Mouse (Mus musculus) spleen, postnatal 14 days (tissue): ENCODE data around the gene Gm10401.
A peak's percentile ranks its signal among the peaks of the same experiment; 100 is the strongest.
"Not testable (repeated sequence)": the region's sequence is repeated elsewhere in the genome, so short reads cannot be mapped to it uniquely, and the experiment has no call there.

ENCODE experiments used
- DNase-seq, 2 experiments: peaks; one replicate each; pipeline ENCODE4 v3.0.0; 2021 to 2022; ENCODE audit warnings: low spot score in 2 of 2

The Gm10401 gene

DNA sequence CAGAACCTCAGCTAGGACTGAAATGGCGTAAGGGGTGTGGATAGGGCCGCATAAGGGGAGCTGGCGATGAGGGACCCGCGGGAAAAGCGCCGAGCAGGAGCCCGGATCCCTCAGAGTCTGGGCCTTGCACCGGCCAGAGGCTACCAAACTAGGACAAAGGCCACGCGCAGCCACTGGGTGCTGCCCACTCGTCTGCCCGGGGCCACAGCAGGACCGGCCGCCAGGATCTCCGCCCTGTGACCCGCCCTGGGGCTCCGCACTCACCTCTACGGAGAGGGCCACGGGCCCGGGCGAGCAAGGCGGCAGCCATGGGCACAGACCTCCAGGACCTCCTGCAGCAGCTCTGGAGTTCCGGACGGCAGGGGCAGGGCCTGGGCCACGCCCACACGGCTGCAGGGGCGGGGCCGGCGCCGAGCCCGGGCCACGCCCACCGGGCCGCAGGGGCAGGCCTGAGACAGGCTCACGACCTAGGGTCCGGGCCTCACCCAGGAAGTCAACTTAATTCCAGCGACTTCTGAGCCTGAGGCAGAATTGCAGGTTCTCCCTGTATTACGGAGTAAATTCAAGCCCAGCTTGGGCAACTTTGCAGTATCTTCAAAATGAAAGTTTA, 21.0 kb upstream of the Gm10401 start, which contains the start of gene Acads:
Gene Acads, minus strand, starts transcription at position 386 of the 610 bp plus-strand sequence.
- peak; percentile 79 to 85 for DNase-seq

DNA sequence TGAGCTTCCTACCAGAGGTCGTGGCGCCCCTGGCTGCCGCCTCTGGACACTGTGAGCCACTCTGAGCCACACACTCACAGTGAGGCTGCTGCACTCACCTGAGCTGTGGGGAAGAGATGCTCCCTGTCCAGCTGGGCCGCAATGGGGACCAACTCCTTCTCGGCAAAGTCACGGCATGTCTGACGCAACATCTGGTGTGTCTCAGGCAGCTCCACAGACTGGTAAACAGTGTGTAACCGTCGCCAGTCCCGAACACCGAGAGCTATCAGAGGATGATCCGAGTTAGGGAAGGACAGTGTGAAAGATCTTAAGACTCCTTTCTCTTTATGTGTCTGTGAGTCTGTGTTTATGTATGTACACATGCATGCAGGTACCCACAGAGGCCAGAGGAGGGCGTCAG, 19.4 kb upstream of the Gm10401 start:
- no peak for DNase-seq

DNA sequence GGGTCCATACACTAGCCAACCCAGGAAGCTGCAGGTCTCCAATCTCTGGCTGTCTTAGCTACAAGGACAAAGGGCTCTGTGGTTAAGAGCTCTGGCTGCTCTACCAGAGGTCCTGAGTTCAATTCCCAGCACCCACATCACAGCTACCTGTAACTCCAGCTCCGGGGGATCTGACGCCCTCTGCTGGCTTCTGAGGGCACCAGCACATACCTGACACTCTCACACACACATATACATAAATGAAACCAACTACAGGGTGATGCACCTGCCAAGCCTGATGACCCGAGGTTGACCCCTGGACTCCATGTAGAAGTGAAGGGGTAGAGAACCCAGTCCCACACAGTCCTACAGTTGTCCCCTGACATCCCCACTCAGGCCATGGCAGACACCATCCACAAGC, 18.3 kb upstream of the Gm10401 start:
- no peak for DNase-seq

DNA sequence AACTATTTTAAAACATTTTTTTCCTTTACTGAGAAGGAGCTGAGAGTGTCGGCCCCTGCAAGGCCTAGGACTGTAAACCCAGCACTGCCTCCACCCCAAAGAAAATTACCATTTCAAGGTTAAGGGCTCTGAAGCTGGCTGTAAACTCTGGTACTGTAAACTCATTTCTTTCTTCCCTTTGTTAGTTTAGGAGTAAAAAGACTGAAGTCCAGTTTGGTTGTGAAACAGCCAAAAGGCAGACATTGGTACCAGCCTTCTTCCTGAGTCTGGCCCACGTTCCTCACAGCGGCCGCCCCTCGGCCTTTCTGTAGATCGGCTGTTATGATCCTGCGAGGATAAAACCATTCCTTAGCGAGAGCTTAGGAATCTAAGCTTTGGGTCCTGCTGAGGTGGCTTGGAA, 16.4 kb upstream of the Gm10401 start:
- DNase-seq, result no peak

DNA sequence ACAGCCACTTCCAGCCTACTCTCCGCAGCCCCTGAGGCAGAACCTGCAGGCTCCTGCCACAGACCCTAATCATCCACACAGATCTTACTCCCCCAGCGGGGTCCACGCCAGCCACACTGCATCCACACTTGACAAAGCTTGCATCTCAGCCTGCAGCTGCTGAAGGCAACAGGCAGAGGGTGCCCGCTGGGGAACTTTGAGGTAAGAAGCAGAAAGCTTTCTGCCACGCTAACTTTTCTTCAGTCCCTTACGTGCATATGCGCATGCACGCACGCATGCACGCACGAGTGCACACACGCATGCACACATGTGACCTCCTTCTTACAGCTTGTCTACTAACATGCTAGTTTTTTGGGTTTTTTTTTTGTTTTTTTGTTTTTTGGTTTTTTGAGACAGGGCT, 15.1 kb upstream of the Gm10401 start:
- DNase-seq, result no peak

DNA sequence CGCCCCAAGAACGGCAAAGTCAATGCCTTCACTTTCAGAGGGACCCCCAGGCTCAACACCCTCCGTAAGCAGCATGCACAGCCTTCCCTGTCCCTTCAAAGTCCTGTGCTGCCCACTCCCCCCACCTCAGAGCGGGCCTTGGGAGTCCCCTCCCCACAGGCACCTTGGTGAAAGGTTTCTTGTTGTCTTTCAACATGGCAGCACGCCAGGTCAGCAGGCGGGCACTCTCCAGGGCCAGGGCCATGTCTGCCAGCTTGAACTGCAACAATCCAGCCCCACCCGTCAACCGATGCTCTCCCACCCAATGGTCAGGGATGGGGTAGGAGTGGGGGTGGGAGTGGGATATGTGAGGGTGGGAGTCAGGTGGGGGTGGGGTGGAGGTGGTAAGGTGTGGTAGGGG, 13.1 kb upstream of the Gm10401 start:
- DNase-seq, result no peak

DNA sequence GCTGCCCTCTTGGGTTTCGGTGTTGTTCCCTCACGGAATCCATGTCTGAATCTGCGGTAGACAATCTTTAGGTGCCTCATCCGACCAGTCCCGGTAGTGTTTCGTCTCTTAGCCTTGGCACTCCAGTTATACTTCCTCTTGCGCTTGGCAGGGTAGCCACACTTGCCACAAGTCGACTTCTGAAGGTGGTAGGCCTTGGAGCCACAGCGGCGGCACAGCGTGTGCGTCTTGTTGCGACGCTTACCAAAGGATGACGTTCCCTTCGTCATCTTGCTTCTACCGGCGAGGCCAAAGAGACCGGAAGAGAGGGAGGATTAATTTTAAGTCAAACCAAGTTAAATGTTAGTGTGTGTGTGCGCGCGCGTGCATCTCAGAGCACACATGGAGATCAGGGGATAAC, 5.2 kb upstream of the Gm10401 start:
- DNase-seq, result not testable (repeated sequence)

DNA sequence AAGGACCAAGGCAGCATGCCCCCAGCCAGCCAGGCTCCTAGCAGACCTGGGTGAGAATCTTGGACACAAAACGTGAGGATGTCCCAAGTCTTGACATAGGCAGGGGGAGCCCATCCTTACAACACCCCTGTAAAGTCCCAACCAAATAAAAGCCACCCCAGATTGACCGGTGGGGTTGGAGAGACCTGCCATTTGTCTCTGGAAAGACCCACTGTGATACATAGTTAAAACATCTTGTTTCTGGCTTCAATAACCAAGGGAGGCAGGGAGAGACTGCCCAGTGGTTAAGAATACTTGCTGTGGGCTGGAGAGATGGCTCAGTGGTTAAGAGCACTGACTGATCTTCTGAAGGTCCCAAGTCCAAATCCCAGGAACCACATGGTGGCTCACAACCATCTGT, 4.1 kb upstream of the Gm10401 start:
- DNase-seq, result no peak

DNA sequence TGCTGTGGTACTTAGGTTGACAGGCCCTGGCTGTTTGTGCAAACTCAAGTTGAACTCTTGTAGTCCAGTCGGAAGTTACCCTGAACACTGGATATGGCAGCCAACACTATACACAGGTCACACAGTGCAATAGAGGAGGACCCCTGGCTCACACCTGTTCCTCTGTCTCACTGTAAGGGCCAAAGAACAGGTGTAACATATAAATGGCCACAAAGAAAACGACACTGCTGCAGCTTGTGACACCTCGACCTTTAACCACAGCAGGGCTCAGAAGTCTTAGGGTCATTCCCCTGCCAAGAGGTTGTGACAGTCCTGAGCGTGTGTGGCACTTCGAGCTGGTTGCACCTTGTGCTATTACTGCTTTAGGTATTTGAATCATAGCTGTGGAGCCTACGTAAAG, 2.4 kb upstream of the Gm10401 start:
- DNase-seq, result no peak

DNA sequence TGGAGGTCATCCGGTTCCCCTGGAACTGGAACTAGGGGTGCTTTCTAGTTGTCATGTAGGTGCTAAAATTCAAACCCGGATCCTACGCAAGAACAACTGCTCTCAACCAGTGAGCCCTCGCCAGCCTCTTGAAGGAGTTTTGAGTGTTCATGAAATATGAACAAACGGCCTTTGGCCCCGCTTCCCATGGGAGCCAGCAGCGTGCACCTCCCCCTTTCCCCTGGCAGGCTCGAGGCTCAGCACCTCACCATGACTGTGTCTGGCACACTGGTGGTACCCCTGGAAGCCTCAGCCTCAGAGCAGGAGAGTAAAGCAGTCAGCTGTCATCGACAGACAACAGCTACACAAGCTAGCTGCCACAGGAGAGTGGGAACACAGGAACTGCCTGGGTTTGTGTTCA, 1.9 kb upstream of the Gm10401 start:
- no peak for DNase-seq

DNA sequence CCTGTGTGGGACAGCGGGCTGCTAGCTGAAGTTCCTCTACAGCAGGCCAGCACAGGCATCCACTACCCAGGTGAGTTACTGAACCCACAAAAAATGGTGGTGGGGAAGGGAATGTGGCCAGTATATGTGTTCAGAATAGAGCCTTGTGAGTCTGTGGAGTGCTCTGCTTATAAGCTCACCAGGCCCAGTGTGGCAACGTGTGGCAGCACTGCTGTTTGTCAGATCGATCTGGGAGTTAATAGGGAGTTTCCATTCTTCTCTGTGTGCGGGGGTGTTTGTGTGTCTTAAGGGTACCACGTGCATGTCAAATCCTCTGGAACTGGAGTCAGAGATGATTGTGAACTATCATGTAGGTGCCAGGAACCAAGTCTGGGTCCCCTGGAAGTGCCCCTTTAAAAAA, 1.4 kb upstream of the Gm10401 start:
- DNase-seq, result no peak

DNA sequence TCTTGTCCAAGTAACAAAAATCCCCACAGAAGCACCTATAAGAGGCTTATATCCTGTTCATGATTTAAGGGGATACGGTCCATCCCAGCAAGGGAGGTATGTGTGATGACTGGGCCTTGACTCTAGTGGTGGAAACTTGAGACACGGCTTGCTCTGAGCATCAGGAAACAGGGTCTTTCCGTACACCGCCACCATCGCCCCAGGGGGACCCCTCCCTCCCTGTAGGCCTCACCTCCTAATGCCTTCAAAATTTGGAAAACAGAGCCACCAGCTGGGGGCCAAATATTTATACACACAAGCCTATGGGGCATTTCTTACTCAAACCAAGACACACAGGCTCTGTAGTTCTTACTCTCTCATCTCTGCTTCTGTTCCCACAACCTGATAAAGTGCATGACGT, 6.3 kb downstream of the Gm10401 start:
- DNase-seq, result no peak

DNA sequence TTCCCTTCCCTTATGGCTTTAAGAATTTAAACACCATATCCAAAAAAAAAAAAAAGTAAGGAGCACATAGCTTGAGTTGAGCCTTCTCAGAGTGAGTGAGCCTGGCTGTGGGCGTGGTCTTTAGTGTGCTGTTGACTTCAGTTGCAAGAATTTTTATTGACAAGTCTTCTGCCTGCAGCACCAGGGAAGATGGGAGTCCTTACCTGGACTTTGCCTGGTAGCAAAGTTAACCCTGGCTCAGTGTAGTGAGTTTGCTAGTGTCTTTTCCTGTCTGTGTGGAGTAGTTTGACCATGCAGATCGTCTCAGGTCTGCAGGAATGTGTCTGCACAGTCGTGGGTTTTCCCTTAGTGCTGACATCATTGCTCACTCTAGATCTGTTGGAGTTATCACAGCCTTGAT, 7.1 kb downstream of the Gm10401 start:
- no peak for DNase-seq

DNA sequence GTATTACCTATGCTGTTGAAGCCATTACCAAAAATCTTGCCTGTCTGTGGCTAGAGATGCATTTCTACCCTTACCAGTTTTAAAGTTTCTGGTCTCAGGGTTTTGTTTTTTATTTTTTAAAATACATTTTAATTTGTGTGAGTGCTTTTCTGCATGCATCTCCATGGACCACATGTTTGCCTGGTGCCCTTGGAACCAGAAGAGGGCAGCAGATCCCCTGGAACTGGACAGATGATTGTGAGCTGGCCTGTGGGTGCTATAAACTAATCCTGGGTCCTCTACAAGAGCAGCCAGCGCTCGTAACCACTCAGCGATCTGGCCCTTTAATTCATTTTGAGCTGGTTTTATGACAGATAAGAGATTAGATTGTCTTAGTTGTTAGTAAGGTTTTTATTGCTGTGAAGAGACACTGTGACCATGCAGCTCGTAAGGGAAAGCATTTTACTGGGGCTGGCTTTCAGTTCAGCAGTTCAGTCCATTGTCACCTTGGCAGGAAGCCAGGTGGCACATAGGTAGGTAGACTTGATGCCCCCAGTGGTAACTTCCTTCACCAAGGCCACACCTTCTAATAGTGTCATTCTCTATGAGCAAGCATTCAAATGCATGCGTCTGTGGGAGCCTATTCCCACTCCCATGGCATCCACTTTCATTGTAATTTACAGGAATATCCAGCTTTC, 8.4 kb downstream of the Gm10401 start:
- DNase-seq, result no peak

DNA sequence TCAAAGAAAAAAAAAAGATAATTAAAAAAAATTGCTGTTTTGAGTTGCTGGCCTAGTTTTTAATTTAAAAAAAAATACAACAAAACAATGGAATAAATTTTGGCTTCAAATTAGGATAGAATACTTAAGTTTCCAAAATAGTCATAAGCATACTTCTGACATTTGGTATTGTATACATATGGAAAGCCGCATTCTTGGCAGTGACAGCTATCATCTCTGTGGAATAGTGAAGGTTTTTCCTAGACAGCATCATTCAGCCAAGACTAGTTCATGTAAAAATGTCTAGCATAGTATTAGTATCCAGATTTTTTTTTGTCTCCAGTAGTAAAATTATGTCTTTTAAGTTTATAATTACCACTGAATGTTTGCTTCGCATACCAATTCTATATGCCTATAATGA, 12.4 kb downstream of the Gm10401 start:
- DNase-seq, result no peak

DNA sequence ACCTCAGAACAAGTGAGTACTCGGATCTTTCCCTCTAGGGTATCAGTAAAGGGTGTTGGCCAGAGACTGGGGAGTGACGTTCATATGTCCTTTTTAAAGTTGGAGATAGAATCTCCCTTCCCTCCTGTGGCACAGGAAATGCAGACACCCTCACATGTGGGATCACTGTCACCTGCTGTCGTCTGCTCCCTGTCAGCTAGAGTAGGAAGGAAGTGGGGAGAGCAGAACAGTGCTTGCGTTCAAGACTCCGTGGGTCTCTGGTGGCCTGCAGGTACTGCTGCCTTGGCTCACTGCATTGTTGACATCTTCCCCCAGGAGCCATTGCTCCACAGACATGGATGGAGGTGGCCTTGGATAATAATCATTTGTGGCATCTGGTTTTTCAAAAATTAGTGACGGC, 14.6 kb downstream of the Gm10401 start:
- no peak for DNase-seq

DNA sequence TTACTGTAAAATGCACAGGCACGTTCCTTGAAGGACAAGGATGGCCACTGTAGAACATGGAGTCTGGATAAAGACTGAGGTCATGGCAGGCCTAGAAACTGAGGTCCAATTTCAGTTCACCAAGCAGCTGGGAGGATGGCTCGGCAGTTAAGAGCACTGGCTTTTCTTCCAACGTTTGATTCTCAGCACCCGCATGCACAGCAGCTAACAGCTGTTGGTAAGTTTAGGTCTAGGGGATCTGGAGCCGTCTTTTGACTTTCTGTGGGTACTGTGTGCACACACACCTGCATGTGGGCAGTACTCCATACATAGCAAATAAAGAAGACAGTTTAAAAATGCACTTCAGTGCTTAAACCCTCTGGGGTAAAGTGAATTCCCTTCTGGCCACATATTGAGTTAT, 16.5 kb downstream of the Gm10401 start:
- no peak for DNase-seq

DNA sequence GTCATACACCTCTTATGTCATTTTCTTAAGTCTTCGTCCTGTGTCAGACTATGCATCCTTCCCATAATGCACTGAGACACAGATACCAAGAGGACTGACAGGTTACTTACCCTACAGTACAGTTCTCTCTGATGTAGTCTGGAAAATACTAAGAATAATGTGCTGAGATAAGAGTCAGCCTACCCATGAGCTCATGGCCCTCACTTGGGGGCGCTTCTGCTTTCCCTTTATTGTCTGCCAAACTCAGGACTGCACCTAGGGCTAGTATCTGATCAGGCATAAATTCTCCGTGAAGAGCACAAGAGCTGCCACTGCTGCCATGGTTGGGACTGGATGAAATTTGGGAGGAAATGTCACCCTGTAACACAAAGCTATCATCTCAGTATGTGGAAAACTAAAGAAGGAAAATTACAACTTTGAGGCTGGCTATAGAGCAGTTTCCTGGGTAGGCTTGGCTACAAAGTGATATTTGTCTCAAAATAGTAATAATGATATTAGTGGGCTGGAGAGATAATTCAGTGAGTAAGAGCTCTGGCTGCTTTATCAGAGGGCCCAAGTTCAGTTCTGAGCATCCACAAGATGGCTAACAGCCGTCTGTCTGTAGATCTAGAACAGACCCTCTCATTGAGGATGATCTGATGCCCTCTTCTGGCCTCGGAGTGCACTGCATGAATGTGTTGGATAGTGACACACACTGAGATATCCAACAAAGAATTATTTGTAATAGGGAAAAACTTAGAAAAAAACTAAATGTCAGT, 21.8 kb downstream of the Gm10401 start:
- DNase-seq, result peak; percentile 68 to 80

DNA sequence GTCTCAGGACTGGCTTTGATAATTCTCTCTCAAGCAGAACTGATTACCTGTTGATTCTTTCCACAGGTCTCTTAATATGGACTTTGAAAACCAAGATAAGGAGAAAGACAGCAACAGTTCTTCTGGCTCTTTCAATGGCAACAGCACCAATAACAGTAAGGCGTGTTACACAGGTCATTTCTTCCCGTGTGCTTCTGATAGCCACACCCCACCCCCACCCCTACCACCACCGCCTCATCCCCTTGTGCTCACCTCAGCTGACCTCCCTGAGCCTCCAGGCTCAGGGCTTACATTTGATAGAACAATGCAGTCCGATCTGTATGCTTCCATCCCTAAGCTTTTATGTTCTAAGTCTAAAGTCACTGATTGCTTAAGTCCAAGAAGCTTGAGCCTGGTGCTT, 23.3 kb downstream of the Gm10401 start:
- no peak for DNase-seq

DNA sequence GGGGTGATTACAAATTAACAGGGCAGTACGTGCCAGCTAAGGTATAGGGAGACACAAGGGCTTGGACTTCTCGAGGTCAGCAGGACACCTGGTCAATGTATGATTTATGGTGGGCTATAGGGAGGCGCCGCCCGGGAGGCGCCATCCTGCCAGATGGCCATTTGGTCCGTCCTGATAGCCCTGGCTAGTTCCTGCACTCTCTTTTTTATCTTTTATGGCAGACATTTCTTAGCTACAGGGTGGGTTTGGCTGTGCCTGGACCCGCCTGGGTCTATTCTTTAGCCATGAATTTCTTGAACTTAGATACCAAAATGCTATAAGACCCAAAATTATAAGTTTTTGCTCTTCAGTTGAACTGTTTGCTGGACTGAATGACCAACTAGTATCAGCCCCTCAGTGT, 24.8 kb downstream of the Gm10401 start:
- not testable (repeated sequence) for DNase-seq

DNA sequence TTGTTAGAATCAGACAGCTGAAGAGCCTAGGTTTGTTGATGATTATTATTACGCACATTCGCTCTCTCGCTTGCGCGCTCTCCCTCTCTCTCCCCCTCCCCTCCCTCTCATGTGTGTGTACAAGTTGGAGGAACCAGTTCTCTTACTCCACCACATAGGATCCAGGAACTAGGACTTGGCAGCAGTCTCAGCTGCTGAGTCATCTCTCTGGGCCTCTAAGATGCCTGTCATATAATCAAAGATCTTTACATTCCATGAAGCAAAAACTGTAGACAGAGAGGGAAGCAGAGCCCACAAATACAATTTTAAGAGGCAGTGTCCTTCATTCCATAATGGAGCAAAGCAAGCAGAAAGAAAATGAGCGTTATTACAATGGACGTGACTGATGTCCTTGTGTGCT, 26.0 kb downstream of the Gm10401 start:
- DNase-seq, result no peak

DNA sequence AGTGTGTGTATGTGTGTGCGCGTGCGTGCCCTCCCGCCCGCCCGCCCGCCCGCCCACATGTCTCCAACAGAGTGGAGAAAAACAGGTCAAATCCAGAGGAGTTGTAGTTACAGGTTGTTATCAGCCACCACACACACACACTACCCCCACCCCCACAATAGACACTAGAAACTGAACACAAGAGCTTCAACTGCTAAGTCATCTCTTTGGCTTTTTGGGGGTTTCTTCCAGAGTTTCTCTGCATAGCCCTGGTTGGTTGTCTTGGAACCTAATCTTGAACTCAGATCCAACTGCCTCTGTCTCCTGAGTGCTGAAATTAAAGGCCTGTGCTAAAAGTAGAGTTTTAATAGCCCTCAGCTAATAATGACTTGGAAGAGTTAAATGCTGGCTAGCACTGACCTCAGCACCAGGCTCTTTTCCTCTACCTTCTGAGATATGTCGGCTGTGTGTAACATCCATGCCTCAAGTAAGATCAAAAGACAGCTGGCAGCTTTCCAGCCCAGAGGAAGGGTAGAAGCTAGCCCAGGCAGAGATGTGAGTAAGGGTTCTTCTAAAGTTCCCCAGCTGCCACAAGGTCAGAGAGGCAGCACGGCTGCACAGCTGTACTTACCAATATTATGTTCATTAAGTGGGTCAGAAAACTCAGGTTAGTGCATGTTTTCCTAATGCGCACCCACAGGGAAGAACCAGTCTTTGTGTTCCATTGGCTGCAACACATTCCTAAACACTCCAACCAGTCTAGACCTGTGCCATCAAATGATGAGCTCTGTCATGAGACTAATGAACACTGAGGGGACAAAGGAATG, 26.8 kb downstream of the Gm10401 start:
- DNase-seq, result peak in 1 of 2 experiments; percentile 28
